Mouse (Mus musculus): ENCODE measurements around the gene Zmym4.
A peak's percentile ranks its signal among the peaks of the same experiment; 100 is the strongest.

DNA sequence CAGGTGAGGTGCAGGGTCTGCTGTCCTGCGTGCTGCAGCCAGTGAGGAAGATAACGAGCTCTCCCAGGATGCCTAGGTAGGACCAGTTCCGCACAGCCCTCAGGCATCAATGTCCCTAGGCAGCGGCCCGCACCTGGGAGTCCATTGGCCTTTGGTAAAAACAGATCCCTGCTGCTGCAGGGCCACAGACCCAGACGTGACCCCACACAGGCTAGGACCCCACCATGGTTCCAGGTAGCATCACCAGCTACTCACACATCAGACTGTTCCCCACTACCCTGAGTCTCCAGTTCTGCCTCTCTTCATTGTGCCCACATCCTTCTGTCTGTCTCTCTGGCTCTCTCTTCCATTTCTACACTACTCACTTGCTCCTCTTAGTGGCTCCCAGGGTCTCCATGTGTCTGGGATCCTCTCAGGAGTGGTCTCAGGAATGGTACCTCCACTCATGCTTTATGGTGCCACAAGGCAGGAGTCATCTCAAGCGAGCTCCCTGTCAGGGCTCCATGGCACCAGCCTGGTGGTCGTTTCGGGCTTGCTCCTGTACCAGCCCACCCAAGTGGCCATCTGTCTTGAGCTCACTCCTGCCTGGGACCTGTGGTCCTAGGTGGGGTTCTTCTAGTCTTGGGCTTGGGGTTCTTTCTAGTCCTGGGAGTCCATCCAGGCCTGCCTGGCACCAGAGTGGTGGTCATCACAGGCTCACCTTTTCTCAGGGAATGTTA lies 107.5 kb downstream of the Zmym4 start:
- TF ChIP-seq POLR2A (IDR thresholded peaks at IDR 0.05; ENCODE audit: insufficient read length, low read depth) = no peak
- no peak for TF ChIP-seq MAX (IDR thresholded peaks at IDR 0.05; ENCODE audit: low read depth)
- no peak for TF ChIP-seq E2F4 (IDR thresholded peaks at IDR 0.05; ENCODE audit: insufficient read depth)
- no peak for TF ChIP-seq MYOD1 (IDR thresholded peaks at IDR 0.05; ENCODE audit: control insufficient read depth in 1 of 3, insufficient read length in 2 of 3, low read depth in 2 of 3)
- peak; percentile 33 for TF ChIP-seq POLR2AphosphoS2 (IDR thresholded peaks at IDR 0.05; ENCODE audit: insufficient read length, low read depth)
- TF ChIP-seq REST (IDR thresholded peaks at IDR 0.05; ENCODE audit: insufficient read depth, insufficient read length) = no peak
- no peak for TF ChIP-seq MYOG (IDR thresholded peaks at IDR 0.05; ENCODE audit: control insufficient read depth in 1 of 3, insufficient read depth in 1 of 3, insufficient read length in 2 of 3, low read depth in 2 of 3)
- TF ChIP-seq SRF (IDR thresholded peaks at IDR 0.05; ENCODE audit: control insufficient read depth, insufficient read length, low read depth) = no peak
- TF ChIP-seq USF1 (IDR thresholded peaks at IDR 0.05; ENCODE audit: low read depth) = no peak
- no peak for TF ChIP-seq CEBPB (IDR thresholded peaks at IDR 0.05; ENCODE audit: insufficient read depth, poor library complexity, severe bottlenecking)
- no peak for TF ChIP-seq TCF12 (IDR thresholded peaks at IDR 0.05; ENCODE audit: insufficient read depth, poor library complexity, severe bottlenecking)

All from myocyte (in vitro differentiated cells).